Mouse (Mus musculus) gastrocnemius, postnatal 25 days (tissue): ENCODE measurements around the gene Six6. TPM values are rescaled to one million over a fixed set of nuclear protein-coding genes. Genes with fewer than 3 reads are reported as not detected.
A peak's percentile ranks its signal among the peaks of the same experiment; 100 is the strongest.

Experiments
- DNase-seq: peaks from one replicate; pipeline ENCODE4 v3.0.0; 2022
- long read RNA-seq, 2 experiments: library from polyadenylated mRNA; stranded (forward); transcript quantifications; one replicate each; pipeline ENCODE4 v2.0.0; 2021
- total RNA-seq, 2 experiments: library from RNA; stranded (reverse); gene quantifications; 1 replicate in 1 of 2; 2 replicates in 1 of 2; pipeline ENCODE4 v1.2.3; 2021

Gene Six6
- total RNA-seq = not detected
- long read RNA-seq, experiment 1 = 0 reads
- long read RNA-seq, experiment 2 = 0 reads

GRCm38 (mm10) chr12:72939616-72940015 lies at the start of gene Six6:
TSS of gene Six6 (plus strand) at chr12:72939892.
- no peak for DNase-seq

GRCm38 (mm10) chr12:72917159-72917993 lies 22.3 kb upstream of the Six6 start:
- DNase-seq = peak; percentile 24

- DNase-seq = no peak
Observed at GRCm38 (mm10) chr12:72936751-72937150, 2.9 kb upstream of the Six6 start.

- DNase-seq = no peak
Observed at GRCm38 (mm10) chr12:72937537-72938120, 2.1 kb upstream of the Six6 start.

- no peak for DNase-seq
Observed at GRCm38 (mm10) chr12:72938176-72938575, 1.5 kb upstream of the Six6 start.

- DNase-seq = no peak
Observed at GRCm38 (mm10) chr12:72938600-72939490, 847 bp upstream of the Six6 start.

GRCm38 (mm10) chr12:72940071-72940821 lies 554 bp downstream of the Six6 start, which contains the start of gene 4930447C04Rik:
TSS of gene 4930447C04Rik (minus strand) at chr12:72940774.
- DNase-seq = no peak

- no peak for DNase-seq
Observed at GRCm38 (mm10) chr12:72940822-72941397, 1.2 kb downstream of the Six6 start.

GRCm38 (mm10) chr12:72941398-72942051 lies 1.8 kb downstream of the Six6 start:
- no peak for DNase-seq

GRCm38 (mm10) chr12:72942171-72942570 lies 2.5 kb downstream of the Six6 start:
- DNase-seq = no peak

- DNase-seq = no peak
Observed at GRCm38 (mm10) chr12:72943574-72944110, 4.0 kb downstream of the Six6 start.

- DNase-seq = no peak
Observed at GRCm38 (mm10) chr12:72944411-72945225, 4.9 kb downstream of the Six6 start.

- no peak for DNase-seq
Observed at GRCm38 (mm10) chr12:72945301-72946063, 5.8 kb downstream of the Six6 start.

- no peak for DNase-seq
Observed at GRCm38 (mm10) chr12:72946064-72946395, 6.3 kb downstream of the Six6 start.

GRCm38 (mm10) chr12:72946805-72947204 lies 7.1 kb downstream of the Six6 start:
- no peak for DNase-seq

GRCm38 (mm10) chr12:72947335-72947734 lies 7.6 kb downstream of the Six6 start:
- DNase-seq = no peak

- no peak for DNase-seq
Observed at GRCm38 (mm10) chr12:72953089-72953488, 13.4 kb downstream of the Six6 start.

- DNase-seq = no peak
Observed at GRCm38 (mm10) chr12:72953858-72954257, 14.2 kb downstream of the Six6 start.

- DNase-seq = no peak
Observed at GRCm38 (mm10) chr12:72954906-72955305, 15.2 kb downstream of the Six6 start.
